Mouse (Mus musculus): ENCODE measurements at regions not wholly inside any gene's neighbourhood (a gene's known extent, or its start where the extent isn't known, plus 50 kb on each side); places are given as distances from the start of the nearest gene placed in this dataset.

- DNase-seq = no peak
These were observed 168.6 kb downstream of the Insc start for GRCm38 (mm10) chr7:114912109-114912508.

- peak; percentile 55 for DNase-seq
These were observed 178.7 kb downstream of the Insc start for GRCm38 (mm10) chr7:114922155-114922554.

- no peak for DNase-seq
These were observed 190.4 kb downstream of the Insc start for GRCm38 (mm10) chr7:114933861-114934260.

DNA sequence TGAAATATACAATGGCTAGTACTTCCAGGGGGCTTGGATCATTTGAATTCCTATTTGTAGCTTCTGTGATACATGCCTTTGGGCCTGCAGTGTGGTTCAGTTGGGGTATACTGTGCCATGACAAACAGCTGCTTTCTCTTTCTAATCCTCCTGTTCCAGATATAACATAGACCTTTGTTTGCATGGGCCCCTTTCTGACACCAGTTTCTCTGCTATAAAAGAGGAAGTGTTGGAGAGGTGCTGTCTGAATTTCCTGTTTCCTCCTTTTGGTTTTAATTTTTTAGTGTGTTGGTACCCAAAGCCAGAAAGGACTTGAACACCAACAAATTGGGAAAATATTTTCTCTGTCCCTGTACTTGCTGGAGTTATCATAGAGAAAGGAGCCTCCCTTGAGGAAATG is 207.3 kb downstream of the Insc start:
- no peak for DNase-seq

DNA sequence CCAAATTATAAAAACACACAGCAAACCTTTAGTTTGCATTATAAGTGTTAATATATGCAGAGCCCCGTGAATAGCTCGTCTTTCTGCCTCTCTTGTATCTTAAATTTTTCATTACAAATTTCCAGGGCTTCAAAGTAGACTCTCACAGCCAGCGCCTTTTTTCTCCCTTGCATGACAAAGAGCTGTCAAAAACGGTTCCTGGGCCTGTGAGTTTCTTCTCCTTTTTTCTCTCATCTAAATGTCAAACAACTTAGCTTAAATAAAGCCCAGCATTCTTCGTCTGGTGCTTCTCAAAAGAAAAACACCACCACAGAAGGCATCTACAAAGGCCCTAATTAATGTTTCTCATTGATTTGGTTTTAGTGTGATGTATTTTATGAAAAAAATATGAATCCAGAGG is 219.7 kb downstream of the Insc start:
- DNase-seq = no peak

DNA sequence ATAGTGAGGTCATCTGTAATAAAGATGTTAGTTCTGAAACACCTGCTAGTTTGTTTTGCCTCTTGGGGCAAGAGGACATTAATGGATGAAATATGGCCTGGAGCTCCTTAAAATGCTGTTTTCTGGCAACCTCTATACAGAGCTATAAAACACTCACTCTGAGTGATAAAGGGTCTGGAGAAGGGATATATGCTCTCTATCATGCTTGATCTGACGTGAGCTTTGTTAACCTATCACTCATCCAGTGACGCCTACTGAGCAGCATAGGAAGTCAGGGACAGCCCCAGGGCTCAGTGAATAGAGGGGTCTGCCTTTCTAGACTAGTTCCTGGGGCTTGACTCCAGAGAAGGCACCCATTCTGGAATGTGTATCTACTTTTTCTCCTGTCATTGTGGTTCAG is 222.4 kb downstream of the Insc start:
- DNase-seq = no peak

DNA sequence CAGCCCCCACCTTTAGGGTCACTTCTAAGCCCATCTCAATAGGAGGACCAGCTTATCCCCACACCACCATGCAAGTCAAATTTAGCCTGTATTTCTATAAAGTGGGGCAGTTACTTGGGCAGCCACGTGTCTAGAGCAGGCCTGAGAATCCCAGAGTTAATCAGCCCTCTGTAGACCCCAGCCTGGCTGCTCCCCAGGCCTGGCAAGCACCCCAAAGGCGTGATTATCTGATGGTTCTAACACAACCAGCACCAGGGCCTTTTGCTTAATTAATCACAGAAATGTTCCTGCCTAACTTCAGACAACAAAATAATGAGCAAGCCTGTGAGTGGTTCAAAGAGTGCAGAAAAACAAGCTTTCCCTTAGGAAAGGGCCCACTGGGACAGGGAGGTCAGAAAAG is 243.0 kb downstream of the Insc start:
- DNase-seq = no peak

- no peak for DNase-seq
These were observed 247.8 kb downstream of the Insc start for GRCm38 (mm10) chr7:114991255-114991654.

- DNase-seq = no peak
These were observed 248.9 kb downstream of the Insc start for GRCm38 (mm10) chr7:114992440-114992839.

DNA sequence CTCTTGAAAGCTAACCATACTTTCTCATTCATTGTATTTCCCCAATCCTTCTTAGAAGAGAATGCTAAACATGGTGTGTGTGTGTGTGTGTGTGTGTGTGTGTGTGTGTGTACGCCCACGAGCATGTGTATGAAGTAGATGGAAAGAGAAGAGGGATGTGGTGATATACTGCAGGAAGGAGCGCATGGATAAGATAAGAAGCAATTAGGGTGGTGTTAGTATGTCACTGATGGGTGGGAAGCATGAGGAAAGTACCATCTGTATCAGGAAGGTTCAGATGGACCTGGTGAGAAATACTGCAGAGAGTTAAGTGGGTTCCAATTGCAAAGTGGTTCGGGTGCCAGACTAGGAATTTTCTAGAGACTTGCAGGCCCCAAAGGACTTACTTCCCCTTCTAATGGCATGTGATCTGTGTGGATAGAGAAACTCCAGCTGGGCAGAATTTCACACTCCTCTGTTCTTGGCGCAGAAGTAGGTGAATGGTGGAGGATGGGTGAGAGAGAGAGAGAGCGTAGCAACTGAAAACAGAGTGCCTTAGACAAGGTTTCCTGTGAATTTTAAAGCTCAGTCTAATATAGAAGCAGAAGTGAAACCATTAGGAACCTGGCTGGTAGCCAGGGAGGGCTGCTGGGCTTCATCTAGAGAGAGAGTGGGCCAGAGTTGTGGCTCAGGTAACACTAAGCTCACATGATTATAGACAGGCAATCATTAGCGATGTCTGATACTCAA is 257.5 kb downstream of the Insc start:
- peak; percentile 29 for DNase-seq

GRCm38 (mm10) chr7:115014253-115014998 is 270.9 kb downstream of the Insc start:
- no peak for DNase-seq

GRCm38 (mm10) chr7:115019369-115019958 is 276.0 kb downstream of the Insc start:
- DNase-seq = no peak

GRCm38 (mm10) chr7:115020023-115020422 is 276.5 kb downstream of the Insc start:
- DNase-seq = no peak

- no peak for DNase-seq
These were observed 282.3 kb downstream of the Insc start for GRCm38 (mm10) chr7:115025803-115026202.

DNA sequence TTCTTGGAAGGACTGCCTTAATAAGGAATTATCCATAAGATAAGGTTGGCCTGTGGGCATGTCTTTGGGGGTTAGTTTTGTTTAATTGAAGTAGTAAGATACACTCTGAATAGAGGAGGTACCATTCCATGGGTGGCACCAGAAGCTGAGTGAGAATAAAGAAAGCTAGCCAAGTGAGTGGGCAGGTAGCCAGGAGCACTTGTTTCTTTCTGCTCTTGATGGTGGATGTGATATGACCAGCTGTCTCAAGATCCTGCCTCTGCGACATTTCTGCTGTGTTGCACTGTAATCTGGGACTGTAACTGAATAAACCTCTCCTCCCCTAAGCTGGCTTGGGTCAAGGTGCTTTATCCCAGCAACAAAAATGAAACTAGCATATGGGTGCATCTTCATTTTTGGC is 284.2 kb downstream of the Insc start:
- no peak for DNase-seq

- DNase-seq = no peak
These were observed 290.5 kb downstream of the Insc start for GRCm38 (mm10) chr7:115033987-115034386.

- DNase-seq = no peak
These were observed 312.0 kb downstream of the Insc start for GRCm38 (mm10) chr7:115055527-115055926.

GRCm38 (mm10) chr7:115056992-115057645 is 313.6 kb downstream of the Insc start:
- DNase-seq = no peak

DNA sequence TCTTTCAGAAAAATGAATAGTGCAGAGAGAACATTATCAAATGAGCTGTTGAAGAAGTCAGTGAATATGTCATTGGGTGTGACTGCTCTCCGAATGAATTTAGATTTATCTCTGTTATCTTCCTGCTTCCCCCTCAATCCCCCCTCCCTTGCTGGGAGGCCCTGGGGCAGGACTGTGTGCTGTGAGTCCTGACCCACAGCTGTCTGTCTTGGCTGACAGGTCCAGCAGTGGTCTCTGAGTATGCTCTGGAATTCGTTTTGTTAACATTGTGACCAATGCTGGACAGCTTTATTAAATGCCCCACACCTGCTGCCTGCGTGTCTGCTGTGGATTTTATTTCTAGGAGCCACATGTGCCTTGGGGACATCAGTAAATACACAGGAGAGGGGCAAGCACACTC is 314.2 kb downstream of the Insc start:
- DNase-seq = no peak

GRCm38 (mm10) chr7:115060171-115060570 is 316.7 kb downstream of the Insc start:
- no peak for DNase-seq

DNA sequence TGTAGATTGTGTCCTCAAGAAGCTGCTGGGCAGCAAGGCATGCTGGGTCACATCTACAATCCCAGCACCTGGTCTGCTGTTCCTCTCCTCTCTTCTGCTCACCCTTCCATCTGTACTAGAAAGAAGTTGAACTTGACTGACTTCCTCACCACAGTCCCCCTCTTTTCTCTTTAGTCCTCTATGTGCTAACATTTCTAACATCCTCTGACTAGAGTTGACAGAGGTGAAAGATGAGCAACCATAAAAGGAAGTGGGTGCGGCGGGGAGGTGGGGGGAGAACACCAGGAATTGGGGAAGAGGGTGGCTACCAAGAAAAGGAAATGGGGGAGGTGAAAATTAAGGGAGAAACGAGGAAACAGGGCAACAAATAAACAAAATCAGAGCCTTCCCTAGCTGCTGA is 319.3 kb downstream of the Insc start:
- no peak for DNase-seq

GRCm38 (mm10) chr7:115067641-115068040 is 324.1 kb downstream of the Insc start:
- no peak for DNase-seq

- no peak for DNase-seq
These were observed 329.9 kb downstream of the Insc start for GRCm38 (mm10) chr7:115073406-115073805.

GRCm38 (mm10) chr7:115076781-115077180 is 333.3 kb downstream of the Insc start:
- DNase-seq = no peak

Data from right cerebral cortex, adult 18-20 months (tissue).